Mouse (Mus musculus) ES-Bruce4 (cell line): ENCODE results near the gene Syt2. TPM values are rescaled to one million over a fixed set of nuclear protein-coding genes. Genes with fewer than 3 reads are reported as not detected.

Source experiments
- H3K27ac ChIP-seq: 2 replicates; pipeline ENCODE4 v1.5.1; 2012; ENCODE audit warnings: low read length, inconsistent platforms; ENCODE audit not compliant: insufficient read depth
- H3K27me3 ChIP-seq: 2 replicates; pipeline ENCODE4 v1.6.1; 2012; ENCODE audit warnings: mild to moderate bottlenecking, low read length, inconsistent platforms; ENCODE audit not compliant: control insufficient read depth, poor library complexity, insufficient read depth, severe bottlenecking
- H3K36me3 ChIP-seq: 2 replicates; pipeline ENCODE4 v1.6.1; 2012; ENCODE audit warnings: inconsistent platforms, mild to moderate bottlenecking, low read length, moderate library complexity; ENCODE audit not compliant: control insufficient read depth, poor library complexity, insufficient read depth, severe bottlenecking
- H3K4me1 ChIP-seq: one replicate; pipeline ENCODE4 v1.8.1; 2011; ENCODE audit warnings: low read length; ENCODE audit not compliant: control insufficient read depth, insufficient read depth
- H3K4me3 ChIP-seq: 2 replicates; pipeline ENCODE4 v1.5.1; 2011; ENCODE audit warnings: low read depth, mild to moderate bottlenecking, low read length
- H3K9ac ChIP-seq: 2 replicates; pipeline ENCODE4 v1.6.1; 2012; ENCODE audit warnings: low read depth, mild to moderate bottlenecking, inconsistent platforms; ENCODE audit not compliant: poor library complexity, severe bottlenecking
- H3K9me3 ChIP-seq: replicated peaks from 2 replicates; pipeline ENCODE4 v1.6.1; 2012; ENCODE audit warnings: mild to moderate bottlenecking, low read length, inconsistent platforms; ENCODE audit not compliant: control insufficient read depth, poor library complexity, insufficient read depth, severe bottlenecking
- CTCF ChIP-seq: IDR thresholded peaks from one replicate; pipeline ENCODE4 v1.8.1; 2011; ENCODE audit warnings: low read depth, low read length
- EP300 ChIP-seq: IDR thresholded peaks from 2 replicates; pipeline ENCODE4 v1.6.1; 2011; ENCODE audit warnings: low read depth, low read length; ENCODE audit not compliant: insufficient read depth
- POLR2A ChIP-seq: IDR thresholded peaks from one replicate; pipeline ENCODE4 v1.8.1; 2011; ENCODE audit warnings: low read length; ENCODE audit not compliant: insufficient read depth
- polyA plus RNA-seq: library from polyadenylated mRNA; stranded (reverse); fragments of >200 nt; gene quantifications from 2 replicates; pipeline ENCODE4 v1.2.4, GENCODE M21; 2011; ENCODE audit warnings: low read depth; ENCODE audit not compliant: missing spikeins, insufficient read depth, insufficient read length

Gene Syt2
- polyA plus RNA-seq, 1 experiment = 0.12 TPM

DNA sequence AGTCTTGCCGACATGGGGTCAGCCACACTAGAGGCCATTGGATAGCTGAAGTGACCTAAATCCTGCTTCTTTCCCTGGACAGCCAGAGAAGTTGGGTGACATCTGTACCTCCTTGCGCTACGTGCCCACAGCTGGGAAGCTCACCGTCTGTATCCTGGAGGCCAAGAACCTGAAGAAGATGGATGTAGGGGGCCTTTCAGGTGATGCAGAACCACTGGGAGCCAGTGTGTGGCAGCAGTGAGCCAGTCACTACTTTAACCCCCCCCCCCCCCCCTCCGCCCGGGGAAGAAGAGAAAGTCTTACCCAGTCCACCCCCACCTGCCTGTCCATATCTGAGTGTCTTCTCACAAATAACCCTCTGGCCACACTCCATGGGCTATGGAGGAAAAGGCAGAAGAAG, 99.2 kb downstream of the Syt2 start:
- Histone ChIP-seq H3K9me3 (no peaks in the 10 kb centered on the region), H3K4me1 (peaks cover 3% of the 10 kb centered on the region), H3K27me3 (no peaks in the 10 kb centered on the region), H3K27ac (no peak overlapping the region), H3K9ac (no peak overlapping the region), H3K36me3 (no peaks in the 10 kb centered on the region), H3K4me3 (no peak overlapping the region)
- TF ChIP-seq CTCF = peak; percentile 12
- no peak for TF ChIP-seq EP300

- Histone ChIP-seq H3K27me3 (no peaks in the 10 kb centered on the region), H3K36me3 (no peaks in the 10 kb centered on the region), H3K27ac (no peak overlapping the region), H3K4me1 (no peaks in the 10 kb centered on the region), H3K4me3 (no peak overlapping the region), H3K9ac (no peak overlapping the region), H3K9me3 (no peaks in the 10 kb centered on the region)
- TF ChIP-seq CTCF (no peak), POLR2A (no peak), EP300 (no peak)
Measured at GRCm38 (mm10) chr1:134747236-134748174, 101.0 kb downstream of the Syt2 start.

GRCm38 (mm10) chr1:134749889-134750288, 103.4 kb downstream of the Syt2 start:
- Histone ChIP-seq H3K4me1 (no peaks in the 10 kb centered on the region), H3K9ac (no peak overlapping the region), H3K4me3 (no peak overlapping the region), H3K27ac (no peak overlapping the region), H3K9me3 (no peaks in the 10 kb centered on the region), H3K36me3 (no peaks in the 10 kb centered on the region), H3K27me3 (no peaks in the 10 kb centered on the region)
- TF ChIP-seq EP300 (no peak), CTCF (no peak), POLR2A (no peak)

- Histone ChIP-seq H3K27ac (no peak overlapping the region), H3K27me3 (no peaks in the 10 kb centered on the region), H3K4me1 (no peaks in the 10 kb centered on the region), H3K36me3 (no peaks in the 10 kb centered on the region), H3K9ac (no peak overlapping the region), H3K9me3 (no peaks in the 10 kb centered on the region), H3K4me3 (no peak overlapping the region)
- TF ChIP-seq EP300 = no peak
- TF ChIP-seq CTCF = no peak
- no peak for TF ChIP-seq POLR2A
Measured at GRCm38 (mm10) chr1:134752447-134752846, 106.0 kb downstream of the Syt2 start.

GRCm38 (mm10) chr1:134753751-134754630, 107.5 kb downstream of the Syt2 start:
- no peaks in the 10 kb centered on the region for H3K4me1 ChIP-seq
- H3K4me3 ChIP-seq = no peak overlapping the region
- H3K9me3 ChIP-seq = no peaks in the 10 kb centered on the region
- no peaks in the 10 kb centered on the region for H3K27me3 ChIP-seq
- TF ChIP-seq CTCF (no peak), POLR2A (no peak), EP300 (no peak)
- H3K9ac ChIP-seq = no peak overlapping the region
- H3K36me3 ChIP-seq = no peaks in the 10 kb centered on the region
- no peak overlapping the region for H3K27ac ChIP-seq

DNA sequence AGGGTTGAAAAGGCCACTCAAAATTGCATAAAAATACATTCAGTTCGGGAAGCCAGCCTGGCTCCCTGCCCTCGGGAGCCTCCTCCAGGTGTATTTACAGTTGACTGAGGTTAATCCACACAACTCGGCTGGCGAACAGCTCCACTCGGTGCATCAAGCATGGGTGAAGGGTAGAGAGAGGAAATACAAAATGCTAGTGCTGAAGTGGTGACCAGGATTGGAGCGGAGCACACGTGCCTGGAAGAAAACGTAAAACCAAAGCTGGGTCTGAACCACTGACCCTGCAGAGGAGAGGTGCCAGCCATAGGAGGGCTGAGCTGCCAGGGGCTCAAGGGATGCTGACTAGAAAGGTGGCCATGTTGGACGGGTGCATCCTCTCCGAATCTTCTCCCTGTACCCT, 108.3 kb downstream of the Syt2 start:
- Histone ChIP-seq H3K36me3 (no peaks in the 10 kb centered on the region), H3K9me3 (no peaks in the 10 kb centered on the region), H3K27ac (no peak overlapping the region), H3K4me3 (no peak overlapping the region), H3K9ac (no peak overlapping the region), H3K4me1 (no peaks in the 10 kb centered on the region), H3K27me3 (no peaks in the 10 kb centered on the region)
- TF ChIP-seq POLR2A (no peak), CTCF (no peak), EP300 (no peak)
